Mouse (Mus musculus) macrophage (primary cell): Measurements from ENCODE around the gene Kcnj11. TPM values are rescaled to one million over a fixed set of nuclear protein-coding genes. Genes with fewer than 3 reads are reported as not detected.
A peak's percentile ranks its signal among the peaks of the same experiment; 100 is the strongest.

Source experiments
- H3K27ac ChIP-seq: fragments of 350-480 bp; formaldehyde crosslinking; 2 replicates; pipeline ENCODE4 v1.9.0; 2021
- H3K36me3 ChIP-seq: fragments of 350-480 bp; formaldehyde crosslinking; 2 replicates; pipeline ENCODE4 v1.9.0; 2021; ENCODE audit errors: inconsistent target
- H3K4me3 ChIP-seq: fragments of 350-480 bp; formaldehyde crosslinking; 2 replicates; pipeline ENCODE4 v1.9.0; 2021; ENCODE audit errors: inconsistent target
- H3K79me2 ChIP-seq: fragments of 350-480 bp; formaldehyde crosslinking; 2 replicates; pipeline ENCODE4 v1.9.0; 2021; ENCODE audit errors: inconsistent target
- WGBS: methylation state at CpG from one replicate; pipeline ENCODE4 v1.1.7; 2026; ENCODE audit warnings: inconsistent platforms; ENCODE audit not compliant: missing documents; 5-methylcytosine and 5-hydroxymethylcytosine counted together
- polyA plus RNA-seq: library from polyadenylated mRNA; stranded (reverse); fragments of 250-400 nt; gene quantifications from 3 replicates; pipeline ENCODE4 v1.2.4, GENCODE M21; 2018; ENCODE audit warnings: inconsistent platforms

Kcnj11 gene
- polyA plus RNA-seq, 1 experiment from 2014 or later, result not detected

DNA sequence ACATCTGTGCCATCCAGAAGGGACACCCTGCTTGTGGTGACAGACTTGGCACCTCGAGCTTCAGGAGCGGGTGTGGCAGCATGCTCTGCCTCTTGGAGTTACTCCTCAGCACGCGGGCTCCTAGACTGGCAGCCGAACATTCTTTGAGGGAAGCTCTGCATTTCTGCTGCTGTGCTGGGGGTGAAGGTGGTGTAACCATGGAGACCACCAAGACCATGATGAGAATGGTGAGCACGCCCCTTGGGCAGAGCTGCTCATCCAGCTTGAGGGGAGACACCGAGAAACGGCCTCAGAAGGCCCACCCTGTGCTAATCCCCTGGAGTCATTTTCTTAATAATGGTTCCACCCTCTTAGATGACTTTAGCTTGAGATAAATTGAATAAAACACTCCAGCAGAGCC, 7.8 kb downstream of the Kcnj11 start:
- 75% methylated on average over 8 of the region's 8 CpGs for WGBS
- H3K79me2 ChIP-seq, result no peaks in the 10 kb centered on the region
- H3K4me3 ChIP-seq, result no peak overlapping the region
- no peak overlapping the region for H3K27ac ChIP-seq
- no peaks in the 10 kb centered on the region for H3K36me3 ChIP-seq

DNA sequence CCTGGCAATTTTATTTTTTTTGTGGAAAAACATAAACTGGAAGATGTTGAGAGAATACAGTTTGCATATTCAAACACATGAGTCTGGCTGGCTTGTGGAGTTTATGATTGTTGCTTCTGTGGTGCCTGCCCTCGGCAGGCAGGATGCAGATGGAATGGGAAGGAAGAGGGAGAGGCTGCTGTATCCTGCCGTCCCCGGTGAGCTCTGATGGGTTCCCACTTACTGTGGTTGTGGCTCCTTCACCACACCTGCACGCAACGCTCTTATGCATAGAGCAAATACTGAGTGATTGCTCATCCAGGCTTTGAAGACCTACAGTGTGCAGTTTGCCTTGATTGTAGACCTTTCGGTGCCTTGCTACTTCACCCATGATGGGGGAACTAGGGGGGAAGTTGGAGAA, 12.3 kb downstream of the Kcnj11 start:
- H3K36me3 ChIP-seq, result peaks cover 9% of the 10 kb centered on the region; the same call in 1 of the 2 replicates
- WGBS, result 8% methylated on average over 6 of the region's 6 CpGs
- no peak overlapping the region for H3K27ac ChIP-seq

DNA sequence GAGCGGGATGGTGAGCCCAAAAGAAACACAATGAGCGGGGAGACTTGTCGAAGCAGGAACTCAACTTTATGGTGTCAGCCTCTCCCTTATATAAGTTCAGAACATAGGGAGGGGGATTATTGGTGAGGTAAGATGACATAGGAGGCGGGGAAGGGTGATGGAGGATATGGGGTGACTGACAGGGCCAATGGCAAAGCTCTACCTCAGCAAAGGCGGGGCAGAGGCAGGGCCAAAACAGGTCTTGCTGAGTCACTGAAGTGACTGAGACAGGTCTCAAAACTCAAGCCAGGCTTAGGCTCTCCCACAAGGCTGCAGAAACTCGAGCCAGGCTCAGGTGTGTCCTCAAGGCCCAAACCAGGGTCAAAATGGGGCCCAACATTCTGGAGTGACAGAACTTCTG, 14.2 kb downstream of the Kcnj11 start:
- H3K36me3 ChIP-seq, result peaks cover 27% of the 10 kb centered on the region

More for the DNA sequence above, 12.3 kb downstream of the Kcnj11 start:
- Histone ChIP-seq H3K4me3 (no peak overlapping the region), H3K79me2 (no peaks in the 10 kb centered on the region)

DNA sequence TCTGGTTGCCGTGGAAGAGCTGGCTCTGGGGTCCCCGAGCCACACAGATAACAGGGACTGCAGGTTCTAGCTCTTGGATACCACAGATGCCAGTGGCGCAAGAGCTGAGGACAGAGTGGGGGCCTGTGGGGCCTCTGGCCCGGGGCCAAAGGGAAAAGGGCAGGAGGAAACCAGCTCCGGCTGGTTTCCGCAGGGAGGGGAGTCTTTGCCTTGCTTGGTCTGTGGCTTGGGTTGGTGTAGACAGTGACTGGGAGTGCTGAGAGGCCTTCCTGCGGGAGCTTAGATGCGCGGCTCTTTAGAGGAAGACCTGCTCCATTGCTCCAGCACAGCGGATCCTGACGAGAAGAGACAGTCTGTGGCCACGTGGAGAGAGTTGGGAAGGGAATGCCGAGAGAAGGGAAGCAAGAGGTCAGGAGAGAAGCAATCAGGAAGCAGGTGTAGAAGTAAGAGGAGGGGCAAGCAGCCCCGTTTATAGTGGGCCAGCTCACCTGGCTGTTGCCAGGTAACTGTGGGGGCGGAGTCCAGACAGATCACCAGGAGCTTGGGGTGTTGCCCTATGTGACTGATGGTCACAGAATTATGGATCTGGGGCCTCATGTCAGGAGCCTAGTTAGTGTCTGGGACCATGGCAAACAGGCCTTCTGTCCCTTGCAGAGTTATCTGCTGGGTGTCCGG, 15.6 kb downstream of the Kcnj11 start:
- WGBS, result 64% methylated on average over 16 of the region's 16 CpGs
- Histone ChIP-seq H3K27ac (no peak overlapping the region), H3K79me2 (no peaks in the 10 kb centered on the region), H3K4me3 (no peak overlapping the region), H3K36me3 (peaks cover 41% of the 10 kb centered on the region)

More for the DNA sequence above, 14.2 kb downstream of the Kcnj11 start:
- no peak overlapping the region for H3K27ac ChIP-seq
- 90% methylated on average over 6 of the region's 6 CpGs for WGBS
- H3K79me2 ChIP-seq, result no peaks in the 10 kb centered on the region
- no peak overlapping the region for H3K4me3 ChIP-seq

DNA sequence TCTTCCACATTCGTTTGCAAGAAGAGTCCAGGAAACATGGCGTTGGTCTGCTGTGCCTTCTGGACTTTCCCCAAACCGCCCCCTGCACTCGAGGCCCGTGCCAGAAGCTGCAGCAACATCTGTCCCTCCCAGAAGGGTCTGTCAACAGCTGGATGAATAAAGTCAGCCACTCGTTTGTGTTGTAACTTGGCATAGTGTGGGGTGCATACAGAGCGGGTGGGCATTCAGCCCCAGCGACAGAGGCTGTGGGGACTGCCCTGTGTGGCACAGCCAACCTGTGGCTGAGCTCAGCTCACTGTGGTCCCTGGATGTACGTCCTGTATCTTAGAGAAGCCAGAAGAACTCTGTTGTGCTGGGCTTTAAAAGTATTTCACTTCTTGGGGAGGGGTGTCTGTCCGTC, 16.5 kb downstream of the Kcnj11 start:
- no peaks in the 10 kb centered on the region for H3K79me2 ChIP-seq
- peaks cover 50% of the 10 kb centered on the region for H3K36me3 ChIP-seq
- H3K4me3 ChIP-seq, result no peak overlapping the region
- 86% methylated on average over 10 of the region's 10 CpGs for WGBS
- H3K27ac ChIP-seq, result no peak overlapping the region

DNA sequence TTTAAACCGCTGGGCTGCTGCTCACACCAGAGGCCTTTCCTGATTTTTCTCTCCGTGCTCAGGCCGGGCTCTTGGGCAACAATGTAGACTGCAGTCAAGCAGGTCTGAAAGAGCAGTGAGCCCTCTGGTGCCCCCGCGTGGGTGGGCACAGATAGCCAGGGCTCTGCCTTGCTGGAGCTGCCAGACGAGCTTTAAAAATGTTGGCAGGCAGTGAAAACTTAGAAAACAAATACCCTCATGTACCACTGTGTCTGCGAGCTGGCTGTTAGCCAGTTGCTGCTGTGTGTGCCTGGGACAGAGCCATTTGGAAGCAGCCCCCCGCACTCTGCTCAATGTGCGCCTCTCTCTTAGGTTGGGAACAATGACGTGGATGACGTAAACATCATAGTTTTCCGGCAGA, 22.9 kb downstream of the Kcnj11 start:
- Histone ChIP-seq H3K79me2 (no peaks in the 10 kb centered on the region), H3K27ac (no peak overlapping the region), H3K36me3 (peaks cover 51% of the 10 kb centered on the region), H3K4me3 (no peak overlapping the region)
- 94% methylated on average over 12 of the region's 12 CpGs for WGBS

DNA sequence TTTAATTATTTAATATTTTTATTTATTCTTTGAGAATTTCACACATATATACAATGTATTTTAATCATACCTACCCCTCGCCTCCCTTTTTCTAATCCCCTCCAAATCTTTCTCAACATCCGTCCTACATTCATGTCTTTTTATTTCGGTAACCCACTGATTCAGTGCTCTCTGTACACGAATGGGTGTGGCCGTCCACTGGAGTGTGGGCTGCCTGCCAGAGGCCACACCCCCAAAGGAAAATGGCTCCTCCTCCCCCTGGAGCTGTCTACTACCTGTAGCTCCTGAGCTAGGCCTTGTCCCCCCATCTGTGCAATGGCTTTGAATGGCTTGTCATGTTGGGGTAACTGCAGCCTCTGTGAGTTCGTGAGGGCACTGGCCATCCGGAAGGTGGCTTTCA, 23.7 kb downstream of the Kcnj11 start:
- peaks cover 51% of the 10 kb centered on the region for H3K36me3 ChIP-seq
- WGBS, result 91% methylated on average over 7 of the region's 7 CpGs

DNA sequence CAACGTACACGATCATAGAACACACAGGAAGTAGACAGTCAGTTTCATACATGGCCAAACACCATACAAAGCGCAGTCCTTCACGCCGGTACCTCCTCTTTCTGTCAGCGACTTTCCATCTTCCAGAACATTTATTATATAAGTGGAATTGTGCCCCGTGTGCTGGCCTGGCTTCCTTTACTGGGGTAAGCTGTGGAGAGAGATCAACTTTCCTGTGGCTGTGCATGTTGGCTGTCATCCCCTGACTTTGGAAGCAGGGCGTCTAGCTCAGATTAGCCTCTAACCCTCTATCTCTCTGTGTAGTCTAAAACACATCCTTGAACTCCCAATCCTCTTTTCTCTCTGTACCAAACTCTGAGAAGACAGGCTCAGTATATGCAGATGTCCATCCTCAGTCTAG, 31.7 kb downstream of the Kcnj11 start:
- H3K79me2 ChIP-seq, result no peaks in the 10 kb centered on the region
- H3K4me3 ChIP-seq, result no peak overlapping the region
- WGBS, result 97% methylated on average over 8 of the region's 8 CpGs
- no peak overlapping the region for H3K27ac ChIP-seq
- peaks cover 55% of the 10 kb centered on the region; the same call in 1 of the 2 replicates for H3K36me3 ChIP-seq

More for the DNA sequence above, 23.7 kb downstream of the Kcnj11 start:
- H3K27ac ChIP-seq, result no peak overlapping the region
- no peaks in the 10 kb centered on the region for H3K79me2 ChIP-seq
- no peak overlapping the region for H3K4me3 ChIP-seq

DNA sequence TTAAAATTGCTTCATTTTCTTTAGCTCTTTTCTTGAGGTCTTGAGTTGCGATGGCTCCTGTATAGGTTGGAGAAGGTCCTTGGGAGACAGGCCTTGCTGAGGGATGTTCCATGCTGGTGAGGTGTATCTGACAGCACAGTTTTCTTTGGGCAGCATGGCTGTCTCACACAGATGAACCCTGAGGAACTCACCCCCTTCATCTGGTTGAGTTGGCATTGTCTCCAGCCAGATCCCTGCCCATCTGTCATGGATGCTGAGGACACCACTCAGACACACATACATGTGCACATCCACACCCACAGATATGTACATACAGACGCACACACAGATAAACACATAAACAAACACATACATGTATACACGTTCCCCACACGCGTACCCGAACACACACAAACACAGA, 37.3 kb downstream of the Kcnj11 start:
- WGBS, result 96% methylated on average over 6 of the region's 6 CpGs
- H3K36me3 ChIP-seq, result peaks cover 22% of the 10 kb centered on the region; the same call in 1 of the 2 replicates
- H3K27ac ChIP-seq, result no peak overlapping the region
- no peaks in the 10 kb centered on the region for H3K79me2 ChIP-seq
- H3K4me3 ChIP-seq, result no peak overlapping the region

DNA sequence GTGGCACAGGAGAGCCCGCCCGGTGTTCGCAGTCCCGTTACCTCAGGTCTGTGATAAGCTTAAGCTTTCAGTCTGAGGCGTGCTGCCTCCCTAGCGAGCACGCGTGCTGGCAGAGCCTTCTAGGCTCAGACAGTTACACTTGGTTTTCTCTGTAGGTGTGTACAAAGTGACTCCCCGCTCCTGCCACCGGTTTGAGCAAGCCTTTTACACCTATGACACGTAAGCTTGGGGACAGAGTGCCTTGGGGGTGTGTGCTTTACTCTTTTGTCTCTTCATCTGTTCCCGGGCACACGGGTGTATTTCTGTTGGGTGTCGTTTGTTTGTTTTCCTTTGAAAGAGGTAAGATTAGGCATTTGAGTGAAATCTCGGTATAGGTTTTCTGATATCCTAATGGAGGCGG, 39.0 kb downstream of the Kcnj11 start:
- 93% methylated on average over 16 of the region's 16 CpGs for WGBS
- H3K27ac ChIP-seq, result no peak overlapping the region
- H3K4me3 ChIP-seq, result no peak overlapping the region
- no peaks in the 10 kb centered on the region for H3K79me2 ChIP-seq
- H3K36me3 ChIP-seq, result peaks cover 16% of the 10 kb centered on the region; the same call in 1 of the 2 replicates

DNA sequence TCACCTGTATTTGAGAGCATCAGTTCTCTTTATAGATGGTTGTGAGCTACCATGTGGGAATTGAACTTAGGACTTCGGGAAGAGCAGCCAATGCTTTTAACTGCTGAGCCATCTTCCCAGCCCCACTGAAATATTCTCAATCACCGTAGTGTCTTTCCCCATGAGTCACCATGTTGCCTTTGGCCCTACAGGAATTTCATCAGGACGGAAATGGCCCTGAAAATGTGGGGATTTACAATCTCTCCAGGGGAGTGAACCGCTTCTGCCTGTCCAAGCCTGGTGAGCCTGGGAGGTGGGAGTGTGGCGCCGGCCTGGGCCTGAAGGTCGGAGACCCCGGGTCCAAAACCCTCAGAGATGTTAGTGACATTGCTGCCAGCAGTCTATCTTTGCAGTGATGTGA, 39.9 kb downstream of the Kcnj11 start:
- peaks cover 15% of the 10 kb centered on the region; the same call in 1 of the 2 replicates for H3K36me3 ChIP-seq
- no peak overlapping the region for H3K27ac ChIP-seq
- H3K79me2 ChIP-seq, result no peaks in the 10 kb centered on the region
- H3K4me3 ChIP-seq, result no peak overlapping the region
- whole genome bisulfite sequencing, result 94% methylated on average over 8 of the region's 8 CpGs

DNA sequence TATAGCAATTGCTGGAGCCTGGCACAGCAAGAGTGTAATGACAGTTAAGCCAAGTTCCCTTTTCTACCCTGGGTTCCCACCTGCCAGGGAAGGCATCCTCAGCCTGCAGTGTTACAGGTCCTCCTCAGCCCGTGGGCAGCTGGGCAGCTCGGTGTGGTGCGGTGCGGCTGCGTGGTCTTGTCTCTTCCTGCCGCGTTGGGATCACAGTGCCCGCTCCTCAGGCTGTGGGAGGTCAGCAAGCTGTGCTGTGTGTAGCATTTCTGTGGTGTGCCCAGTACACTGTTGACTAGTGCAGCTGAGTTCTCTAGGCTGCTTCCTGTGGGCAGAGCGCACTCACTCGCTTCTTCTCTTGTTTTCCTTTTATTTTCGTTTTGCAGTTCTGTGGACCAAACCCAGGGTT, 41.7 kb downstream of the Kcnj11 start:
- peak overlapping the region; percentile 28; the same call in 1 of the 2 replicates for H3K27ac ChIP-seq
- H3K4me3 ChIP-seq, result peak overlapping the region; percentile 20
- WGBS, result 4% methylated on average over 11 of the region's 11 CpGs
- H3K36me3 ChIP-seq, result peaks cover 21% of the 10 kb centered on the region; the same call in 1 of the 2 replicates
- no peaks in the 10 kb centered on the region for H3K79me2 ChIP-seq

DNA sequence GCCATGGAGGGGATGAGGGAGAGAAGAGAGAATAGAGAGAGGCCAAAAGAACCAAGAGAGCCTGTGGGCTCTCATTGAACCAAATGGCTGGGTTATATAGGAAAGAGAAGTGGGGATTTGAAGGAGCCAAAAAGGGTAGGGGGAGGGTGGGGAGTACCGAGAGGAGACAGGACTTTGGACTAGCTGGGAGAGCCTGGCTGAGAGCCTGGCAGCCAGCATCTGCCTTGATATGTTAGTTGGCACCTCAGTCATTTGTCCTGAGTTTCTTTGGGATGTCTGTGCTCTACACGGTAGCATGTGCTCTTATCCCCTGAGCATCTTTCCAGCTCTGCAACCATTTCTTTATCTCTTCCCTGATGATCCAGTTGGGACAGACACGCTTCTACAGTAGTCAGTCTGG, 47.0 kb downstream of the Kcnj11 start:
- peaks cover 20% of the 10 kb centered on the region; the same call in 1 of the 2 replicates for H3K36me3 ChIP-seq

DNA sequence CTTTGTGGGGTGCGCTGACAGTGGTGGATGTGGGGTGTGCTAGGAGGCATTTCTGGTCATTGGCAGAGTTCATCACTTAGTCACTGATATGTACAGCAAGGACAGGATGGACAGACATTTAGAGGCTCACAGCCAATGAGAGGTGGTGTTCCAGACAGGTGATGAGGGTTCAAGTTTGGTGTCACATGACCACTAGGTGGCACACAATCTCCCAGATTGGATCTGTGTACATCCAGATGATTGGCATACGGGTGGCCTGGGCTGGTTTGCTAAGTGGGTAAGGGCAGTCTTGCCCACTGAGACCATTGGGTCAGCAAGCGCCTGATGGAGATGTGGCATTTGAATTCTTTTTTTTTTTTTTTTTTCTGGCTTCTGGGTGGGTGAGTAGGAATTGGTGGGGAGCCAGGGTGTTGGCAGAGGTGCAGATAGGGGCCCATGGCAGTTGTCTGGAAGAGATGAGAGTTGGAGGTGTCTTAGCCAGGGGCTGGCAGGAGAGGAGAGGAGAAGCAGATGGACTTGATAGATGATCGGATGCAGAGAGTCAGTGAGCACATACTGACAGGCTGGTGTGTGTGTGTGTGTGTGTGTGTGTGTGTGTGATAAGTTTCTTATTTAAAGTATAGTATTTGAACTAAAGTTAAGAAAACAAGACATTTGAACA, 48.3 kb downstream of the Kcnj11 start:
- H3K4me3 ChIP-seq, result no peak overlapping the region
- H3K36me3 ChIP-seq, result peaks cover 20% of the 10 kb centered on the region; the same call in 1 of the 2 replicates
- H3K27ac ChIP-seq, result no peak overlapping the region
- 93% methylated on average over 4 of the region's 4 CpGs for WGBS
- no peaks in the 10 kb centered on the region for H3K79me2 ChIP-seq

More for the DNA sequence above, 47.0 kb downstream of the Kcnj11 start:
- Histone ChIP-seq H3K79me2 (no peaks in the 10 kb centered on the region), H3K4me3 (no peak overlapping the region), H3K27ac (no peak overlapping the region)
- 98% methylated on average over 3 of the region's 3 CpGs for WGBS

DNA sequence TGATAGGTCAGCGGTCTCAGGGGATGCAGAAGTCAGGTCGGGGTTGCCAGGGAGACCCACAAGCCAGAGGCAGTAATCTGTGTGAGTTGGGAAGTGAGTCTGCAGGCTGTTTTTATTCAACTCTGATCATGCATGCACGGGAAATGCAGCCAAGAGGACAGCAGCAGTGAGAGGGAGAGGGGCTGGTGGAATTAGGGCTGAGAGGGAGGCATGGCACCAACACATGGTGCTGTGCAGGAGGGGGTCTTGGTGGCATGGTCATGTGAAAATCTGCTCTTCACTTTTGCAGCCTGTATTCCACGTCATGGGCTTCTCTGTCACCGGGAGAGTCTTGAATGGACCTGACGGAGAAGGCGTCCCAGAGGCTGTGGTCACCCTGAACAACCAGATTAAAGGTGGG, 50.6 kb downstream of the Kcnj11 start:
- no peak overlapping the region for H3K27ac ChIP-seq
- H3K4me3 ChIP-seq, result no peak overlapping the region
- peaks cover 25% of the 10 kb centered on the region; the same call in 1 of the 2 replicates for H3K36me3 ChIP-seq
- H3K79me2 ChIP-seq, result no peaks in the 10 kb centered on the region
- WGBS, result 90% methylated on average over 7 of the region's 7 CpGs
